Mouse (Mus musculus): ENCODE measurements around the gene Glipr1. TPM values are rescaled to one million over a fixed set of nuclear protein-coding genes. Genes with fewer than 3 reads are reported as not detected.

Glipr1 gene
- polyA plus RNA-seq, 1 experiment = not detected

DNA sequence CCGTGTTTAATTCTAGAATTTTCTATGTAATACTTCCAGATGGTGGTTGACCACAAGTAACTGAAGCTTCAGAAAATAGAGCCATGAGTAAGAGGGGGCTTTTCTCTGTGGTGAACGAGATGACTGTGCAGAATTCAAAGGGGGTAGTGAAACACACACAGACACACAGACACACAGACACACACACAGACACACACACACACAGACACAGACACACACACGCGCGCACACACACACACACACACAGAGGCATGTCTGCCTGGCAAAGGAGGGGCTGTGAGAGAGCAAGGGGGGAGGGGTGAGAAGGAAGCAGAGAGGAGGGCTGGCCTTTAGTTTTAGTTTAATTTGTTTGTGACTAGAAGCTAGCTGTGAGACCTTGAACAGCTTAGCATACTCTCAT lies 1.9 kb downstream of the Glipr1 start:
- Histone ChIP-seq H3K4me1 (ENCODE audit: control insufficient read depth) (peaks cover 25% of the 10 kb centered on the region), H3K4me3 (replicated peaks) (no peak overlapping the region), H3K27me3 (ENCODE audit: control insufficient read depth) (no peaks in the 10 kb centered on the region), H3K9me3 (ENCODE audit: control insufficient read depth, low read length) (no peaks in the 10 kb centered on the region), H3K36me3 (ENCODE audit: control insufficient read depth) (no peaks in the 10 kb centered on the region)
- no peak for TF ChIP-seq GATA1 (IDR thresholded peaks at IDR 0.05; ENCODE audit: low read length)
- no peak for TF ChIP-seq TAL1 (IDR thresholded peaks at IDR 0.05; ENCODE audit: low read length)

DNA sequence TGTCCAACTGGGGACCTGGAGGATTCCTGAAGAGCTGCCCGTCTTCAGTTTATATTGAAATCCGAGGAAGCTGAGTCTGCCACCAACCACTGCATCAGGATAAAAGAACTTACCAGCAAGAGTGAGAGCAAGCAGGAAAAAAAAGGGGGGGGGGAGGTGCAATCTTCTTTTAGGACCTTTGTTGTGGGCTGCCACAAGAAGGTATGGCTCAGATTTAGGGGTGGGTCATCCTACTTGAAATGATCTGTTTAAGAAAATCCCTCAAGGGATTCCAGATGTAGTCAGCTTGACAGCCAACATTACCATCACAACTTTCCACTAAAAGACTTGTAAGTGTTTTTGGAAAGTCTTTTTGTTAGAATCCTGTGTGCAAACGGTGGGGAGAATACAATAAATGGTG lies 2.7 kb downstream of the Glipr1 start:
- no peak overlapping the region for H3K4me3 ChIP-seq (replicated peaks)
- TF ChIP-seq GATA1 (IDR thresholded peaks at IDR 0.05; ENCODE audit: low read length) = no peak
- TF ChIP-seq TAL1 (IDR thresholded peaks at IDR 0.05; ENCODE audit: low read length) = no peak
- no peaks in the 10 kb centered on the region for H3K36me3 ChIP-seq (ENCODE audit: control insufficient read depth)
- H3K27me3 ChIP-seq (ENCODE audit: control insufficient read depth) = no peaks in the 10 kb centered on the region
- no peaks in the 10 kb centered on the region for H3K9me3 ChIP-seq (ENCODE audit: control insufficient read depth, low read length)
- H3K4me1 ChIP-seq (ENCODE audit: control insufficient read depth) = peaks cover 25% of the 10 kb centered on the region

DNA sequence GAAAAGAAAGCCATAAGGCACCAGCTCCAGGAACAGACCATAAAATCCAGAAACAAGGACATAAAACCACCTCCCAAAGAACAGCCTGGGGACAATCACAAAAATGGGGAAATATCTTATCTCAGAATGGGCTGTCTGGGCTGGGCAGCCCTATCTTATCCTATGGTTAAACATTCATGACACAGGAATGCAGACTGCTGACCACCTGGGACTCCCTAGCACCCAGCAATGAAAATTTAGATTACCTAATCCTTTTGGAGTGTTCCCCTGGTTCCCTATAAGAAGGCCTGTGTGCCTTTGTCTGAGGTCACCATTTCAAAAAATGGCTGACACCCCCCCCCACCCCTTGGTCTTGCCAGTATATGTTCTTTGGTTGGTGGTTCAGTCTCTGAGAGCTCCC lies 4.8 kb downstream of the Glipr1 start:
- H3K4me3 ChIP-seq (replicated peaks) = no peak overlapping the region
- no peaks in the 10 kb centered on the region for H3K36me3 ChIP-seq (ENCODE audit: control insufficient read depth)
- no peaks in the 10 kb centered on the region for H3K9me3 ChIP-seq (ENCODE audit: control insufficient read depth, low read length)
- peaks cover 19% of the 10 kb centered on the region for H3K4me1 ChIP-seq (ENCODE audit: control insufficient read depth)
- TF ChIP-seq GATA1 (IDR thresholded peaks at IDR 0.05; ENCODE audit: low read length) (no peak), TAL1 (IDR thresholded peaks at IDR 0.05; ENCODE audit: low read length) (no peak)
- no peaks in the 10 kb centered on the region for H3K27me3 ChIP-seq (ENCODE audit: control insufficient read depth)

DNA sequence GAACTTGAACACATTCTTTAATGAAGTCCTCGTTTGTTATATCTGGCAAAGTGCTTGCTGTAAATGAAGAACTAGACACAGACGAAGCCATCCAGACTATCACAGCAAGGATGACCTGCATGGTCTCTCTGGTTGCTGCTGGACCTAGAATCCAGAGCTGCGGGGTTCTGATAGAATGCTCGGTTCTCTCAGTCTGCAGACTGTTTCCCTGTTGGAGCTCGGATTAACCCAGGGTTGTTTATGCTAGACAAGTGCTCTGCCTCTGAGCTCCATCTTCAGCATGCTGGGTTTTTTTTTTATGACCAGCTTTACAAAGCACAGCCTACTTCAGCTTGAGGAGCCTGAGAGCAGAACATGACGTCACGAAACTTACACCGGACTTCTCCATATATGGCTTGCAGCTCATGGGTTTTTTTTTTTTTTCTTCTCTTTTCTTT lies 5.5 kb downstream of the Glipr1 start:
- Histone ChIP-seq H3K36me3 (ENCODE audit: control insufficient read depth) (no peaks in the 10 kb centered on the region), H3K4me1 (ENCODE audit: control insufficient read depth) (peaks cover 11% of the 10 kb centered on the region), H3K4me3 (replicated peaks) (no peak overlapping the region), H3K27me3 (ENCODE audit: control insufficient read depth) (no peaks in the 10 kb centered on the region), H3K9me3 (ENCODE audit: control insufficient read depth, low read length) (no peaks in the 10 kb centered on the region)
- TF ChIP-seq GATA1 (IDR thresholded peaks at IDR 0.05; ENCODE audit: low read length) (no peak), TAL1 (IDR thresholded peaks at IDR 0.05; ENCODE audit: low read length) (no peak)

DNA sequence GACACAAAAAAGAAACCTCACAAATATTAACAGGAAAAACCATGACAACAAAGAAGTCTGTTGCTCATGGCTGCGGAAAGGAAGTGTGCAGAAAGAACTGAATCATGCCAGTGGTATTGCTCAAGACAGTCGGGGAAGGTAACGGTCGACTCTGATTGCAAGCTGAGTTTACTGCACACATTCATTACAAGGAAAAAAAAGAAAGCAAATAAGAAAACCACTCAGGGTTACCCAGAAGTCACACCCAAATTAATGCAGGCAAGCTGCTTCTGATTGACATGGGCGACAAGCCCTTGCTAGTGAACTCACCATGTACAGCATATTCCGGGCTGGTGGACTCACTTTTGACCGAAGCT lies 5.9 kb downstream of the Glipr1 start:
- no peaks in the 10 kb centered on the region for H3K27me3 ChIP-seq (ENCODE audit: control insufficient read depth)
- H3K36me3 ChIP-seq (ENCODE audit: control insufficient read depth) = no peaks in the 10 kb centered on the region
- TF ChIP-seq TAL1 (IDR thresholded peaks at IDR 0.05; ENCODE audit: low read length) = no peak
- no peak for TF ChIP-seq GATA1 (IDR thresholded peaks at IDR 0.05; ENCODE audit: low read length)
- H3K9me3 ChIP-seq (ENCODE audit: control insufficient read depth, low read length) = no peaks in the 10 kb centered on the region
- peaks cover 7% of the 10 kb centered on the region for H3K4me1 ChIP-seq (ENCODE audit: control insufficient read depth)
- H3K4me3 ChIP-seq (replicated peaks) = no peak overlapping the region

DNA sequence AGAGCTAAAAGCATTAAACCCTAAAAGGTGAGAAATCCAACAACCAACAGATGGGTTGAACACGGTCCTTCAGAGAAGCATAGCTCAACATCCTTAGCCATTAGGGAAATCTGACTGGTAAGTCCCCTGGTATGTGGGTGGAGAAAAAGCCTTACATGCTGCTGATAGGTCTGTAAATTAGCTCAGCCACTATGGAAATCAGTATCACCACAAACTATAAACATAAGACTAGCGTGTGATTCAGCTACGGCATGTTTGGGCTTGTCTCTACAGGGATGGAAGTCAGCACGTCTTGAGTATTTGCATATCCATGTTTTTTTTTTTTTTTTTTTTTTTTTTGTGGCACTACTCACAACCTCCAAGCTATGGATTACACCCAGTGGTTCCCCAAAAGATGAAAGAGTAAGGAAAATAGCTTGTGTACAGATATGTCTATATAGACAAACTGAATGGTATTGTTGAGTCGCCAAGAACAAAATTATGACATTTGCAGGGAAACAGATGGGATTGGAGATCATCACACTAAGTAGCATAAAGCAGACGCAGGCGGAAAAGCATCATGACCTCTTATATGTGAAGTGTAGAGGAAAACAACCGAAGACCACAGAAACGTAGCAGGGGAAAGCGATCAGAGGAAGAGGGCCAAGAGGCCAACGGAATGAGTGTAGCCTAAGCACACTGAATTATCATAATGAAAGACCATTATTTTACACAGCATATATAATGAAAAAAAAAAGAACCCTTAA lies 6.5 kb downstream of the Glipr1 start:
- TF ChIP-seq TAL1 (IDR thresholded peaks at IDR 0.05; ENCODE audit: low read length) = no peak
- TF ChIP-seq GATA1 (IDR thresholded peaks at IDR 0.05; ENCODE audit: low read length) = no peak
- H3K4me1 ChIP-seq (ENCODE audit: control insufficient read depth) = peaks cover 4% of the 10 kb centered on the region
- no peak overlapping the region for H3K4me3 ChIP-seq (replicated peaks)
- H3K36me3 ChIP-seq (ENCODE audit: control insufficient read depth) = no peaks in the 10 kb centered on the region
- H3K27me3 ChIP-seq (ENCODE audit: control insufficient read depth) = no peaks in the 10 kb centered on the region
- no peaks in the 10 kb centered on the region for H3K9me3 ChIP-seq (ENCODE audit: control insufficient read depth, low read length)

DNA sequence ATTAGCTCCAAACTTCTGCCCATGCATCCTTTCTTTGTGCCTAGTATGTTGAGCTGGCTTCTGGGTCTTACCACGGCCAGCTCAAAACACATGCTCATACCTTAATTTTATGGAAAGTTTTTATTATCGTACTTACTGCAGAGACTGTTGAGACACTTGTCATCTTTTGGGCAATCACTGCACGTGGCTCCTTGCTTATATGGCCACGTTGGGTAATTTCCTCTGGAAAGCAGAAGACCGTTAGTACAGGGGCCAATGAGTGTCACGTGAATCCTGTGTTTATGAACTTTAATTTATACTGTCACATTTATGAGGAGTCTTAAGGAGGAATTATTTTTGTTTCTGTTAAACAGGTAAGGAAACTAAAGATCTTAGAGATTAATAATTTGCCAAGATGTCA lies 16.0 kb downstream of the Glipr1 start:
- TF ChIP-seq GATA1 (IDR thresholded peaks at IDR 0.05; ENCODE audit: low read length) (no peak), TAL1 (IDR thresholded peaks at IDR 0.05; ENCODE audit: low read length) (no peak)
- no peaks in the 10 kb centered on the region for H3K9me3 ChIP-seq (ENCODE audit: control insufficient read depth, low read length)
- H3K4me1 ChIP-seq (ENCODE audit: control insufficient read depth) = no peaks in the 10 kb centered on the region
- H3K27me3 ChIP-seq (ENCODE audit: control insufficient read depth) = no peaks in the 10 kb centered on the region
- peaks cover 52% of the 10 kb centered on the region for H3K36me3 ChIP-seq (ENCODE audit: control insufficient read depth)
- H3K4me3 ChIP-seq (replicated peaks) = no peak overlapping the region

DNA sequence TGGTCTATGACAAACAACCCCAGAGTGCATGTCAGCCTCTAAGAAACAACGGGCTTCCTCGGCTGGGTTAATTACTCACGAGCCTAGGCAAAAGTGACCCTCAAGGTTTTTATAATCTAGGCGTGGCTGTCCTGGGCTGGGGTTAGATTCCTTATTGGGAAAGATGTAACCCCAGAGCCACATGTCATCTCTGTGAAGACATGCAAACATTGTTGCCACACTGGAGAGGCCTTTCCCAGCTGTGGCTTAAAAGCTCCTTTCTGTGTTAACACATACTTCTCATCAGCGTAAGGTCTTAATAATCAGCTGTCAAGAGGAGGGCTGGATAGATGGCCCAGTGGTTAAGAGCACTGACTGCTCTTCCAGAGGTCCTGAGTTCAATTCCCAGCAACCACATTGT lies 19.4 kb downstream of the Glipr1 start:
- no peaks in the 10 kb centered on the region for H3K27me3 ChIP-seq (ENCODE audit: control insufficient read depth)
- peaks cover 83% of the 10 kb centered on the region for H3K36me3 ChIP-seq (ENCODE audit: control insufficient read depth)
- no peaks in the 10 kb centered on the region for H3K4me1 ChIP-seq (ENCODE audit: control insufficient read depth)
- TF ChIP-seq GATA1 (IDR thresholded peaks at IDR 0.05; ENCODE audit: low read length) = no peak
- TF ChIP-seq TAL1 (IDR thresholded peaks at IDR 0.05; ENCODE audit: low read length) = no peak
- H3K4me3 ChIP-seq (replicated peaks) = no peak overlapping the region
- H3K9me3 ChIP-seq (ENCODE audit: control insufficient read depth, low read length) = no peaks in the 10 kb centered on the region

DNA sequence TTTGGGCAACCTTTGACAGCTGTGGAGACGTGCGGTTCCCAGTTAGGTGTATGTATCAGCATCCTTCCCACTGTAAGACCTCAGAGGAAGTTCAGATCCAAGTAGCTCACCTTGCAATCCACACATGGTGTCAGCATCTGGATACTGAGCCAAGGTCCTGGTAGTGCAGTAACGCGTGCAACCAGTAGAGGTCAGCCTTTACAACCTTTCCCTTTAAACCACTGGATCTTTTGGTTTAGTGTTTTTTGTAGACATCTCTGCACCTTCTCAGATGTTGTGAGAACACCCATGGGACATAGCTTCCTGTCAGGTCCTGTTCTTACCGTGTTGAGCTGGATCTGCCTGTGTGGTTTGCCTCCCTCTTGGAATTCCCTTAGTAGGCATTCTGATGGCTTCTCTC lies 24.8 kb downstream of the Glipr1 start:
- TF ChIP-seq TAL1 (IDR thresholded peaks at IDR 0.05; ENCODE audit: low read length) (no peak), GATA1 (IDR thresholded peaks at IDR 0.05; ENCODE audit: low read length) (no peak)
- H3K4me3 ChIP-seq (replicated peaks) = no peak overlapping the region
- peaks cover 70% of the 10 kb centered on the region for H3K36me3 ChIP-seq (ENCODE audit: control insufficient read depth)
- H3K9me3 ChIP-seq (ENCODE audit: control insufficient read depth, low read length) = no peaks in the 10 kb centered on the region
- no peaks in the 10 kb centered on the region for H3K27me3 ChIP-seq (ENCODE audit: control insufficient read depth)
- peaks cover 17% of the 10 kb centered on the region for H3K4me1 ChIP-seq (ENCODE audit: control insufficient read depth)

All from erythroblast, embryonic 14.5 days (primary cell).